Mouse (Mus musculus): ENCODE results near the gene Gm49398. TPM values are rescaled to one million over a fixed set of nuclear protein-coding genes. Genes with fewer than 3 reads are reported as not detected.

Gene Gm49398
- polyA plus RNA-seq (2014; fragmentation: Illumina TruSeq; extraction: RNeasy Lipid Tissue Mini Kit (QIAGEN cat#74804); ENCODE audit: insufficient read depth, low read depth, low replicate concordance): not detected

GRCm38 (mm10) chr13:61288739-61289138 is at the start of gene Gm49398:
Gm49398 (minus strand) TSS chr13:61288839.

GRCm38 (mm10) chr13:61255258-61255657 is 33.4 kb downstream of the Gm49398 start, which contains the start of gene Cts8:
Cts8 (minus strand) TSS chr13:61255358.

DNA sequence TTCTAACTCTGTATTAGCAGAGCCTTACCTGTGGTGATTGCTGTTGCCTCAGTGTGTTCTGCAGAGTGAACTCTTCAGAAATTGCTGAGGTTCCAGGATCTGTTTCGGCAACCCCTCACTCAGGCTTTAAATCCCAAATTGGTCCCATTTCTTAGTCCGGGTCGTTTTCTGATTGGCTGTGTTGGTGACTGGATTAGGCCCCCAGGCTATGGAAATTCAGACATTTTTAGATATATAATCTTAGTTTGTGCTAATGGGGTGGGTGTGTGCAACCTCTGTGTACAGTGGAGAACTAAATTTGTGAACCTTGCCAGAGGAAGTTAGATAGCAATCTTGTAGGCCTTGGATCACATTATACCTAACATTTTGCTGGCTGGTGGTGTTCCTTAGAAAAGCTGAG is 85.3 kb downstream of the Gm49398 start, which contains the start of gene Cts6:
TSS of gene Cts6 (minus strand) at position 101 of the 400 bp plus-strand sequence.

Other genes starting within 250 kb of the Gm49398 start
- not detected for gene Ctsq, start 248.2 kb downstream of the Gm49398 start, polyA plus RNA-seq (2014; fragmentation: Illumina TruSeq; extraction: RNeasy Lipid Tissue Mini Kit (QIAGEN cat#74804); ENCODE audit: insufficient read depth, low read depth, low replicate concordance)
- not detected for gene Ctsr, start 124.6 kb downstream of the Gm49398 start, polyA plus RNA-seq (2014; fragmentation: Illumina TruSeq; extraction: RNeasy Lipid Tissue Mini Kit (QIAGEN cat#74804); ENCODE audit: insufficient read depth, low read depth, low replicate concordance)
- not detected for gene Cts6, start 85.4 kb downstream of the Gm49398 start, polyA plus RNA-seq (2014; fragmentation: Illumina TruSeq; extraction: RNeasy Lipid Tissue Mini Kit (QIAGEN cat#74804); ENCODE audit: insufficient read depth, low read depth, low replicate concordance)
- gene Cts8, start 33.5 kb downstream of the Gm49398 start, polyA plus RNA-seq (2014; fragmentation: Illumina TruSeq; extraction: RNeasy Lipid Tissue Mini Kit (QIAGEN cat#74804); ENCODE audit: insufficient read depth, low read depth, low replicate concordance): not detected
- not detected for gene Cts7, start 69.4 kb upstream of the Gm49398 start, polyA plus RNA-seq (2014; fragmentation: Illumina TruSeq; extraction: RNeasy Lipid Tissue Mini Kit (QIAGEN cat#74804); ENCODE audit: insufficient read depth, low read depth, low replicate concordance)